Mouse (Mus musculus) limb, embryonic 14.5 days (tissue): ENCODE data around the gene Ripk1. TPM values are rescaled to one million over a fixed set of nuclear protein-coding genes. Genes with fewer than 3 reads are reported as not detected.

Experiments
- ATAC-seq: fragments of 200-750 bp; cut with Nextera tagmentation; 2 replicates; pipeline ENCODE4 v1.8.0; 2017; ENCODE audit warnings: low read depth, moderate number of reproducible peaks, moderate TSS enrichment; ENCODE audit not compliant: low FRiP score
- DNase-seq: peaks from one replicate; pipeline ENCODE4 v3.0.0-alpha.2; 2015; ENCODE audit warnings: low spot score
- H3K27ac ChIP-seq: fragments of 300-500 bp; sonication (generic); replicated peaks from 2 replicates; pipeline ENCODE4 v1.5.1; 2014; ENCODE audit warnings: low read depth, mild to moderate bottlenecking, low read length, moderate library complexity, mixed read lengths
- H3K27me3 ChIP-seq: fragments of 300-500 bp; sonication (generic); 2 replicates; pipeline ENCODE4 v1.6.1; 2014; ENCODE audit warnings: low read length, mixed read lengths; ENCODE audit not compliant: control insufficient read depth, insufficient read depth
- H3K36me3 ChIP-seq: fragments of 300-500 bp; sonication (generic); 2 replicates; pipeline ENCODE4 v1.6.1; 2014; ENCODE audit warnings: mild to moderate bottlenecking, low read length, moderate library complexity, mixed read lengths; ENCODE audit not compliant: control insufficient read depth, insufficient read depth
- H3K4me1 ChIP-seq: fragments of 300-500 bp; sonication (generic); 2 replicates; pipeline ENCODE4 v1.6.1; 2014; ENCODE audit warnings: antibody characterized with exemption, low read length, mixed read lengths; ENCODE audit not compliant: control insufficient read depth, insufficient read depth
- H3K4me2 ChIP-seq: fragments of 300-500 bp; sonication (generic); replicated peaks from 2 replicates; pipeline ENCODE4 v1.6.1; 2014; ENCODE audit warnings: low read depth, mild to moderate bottlenecking, low read length, moderate library complexity; ENCODE audit not compliant: severe bottlenecking
- H3K4me3 ChIP-seq: fragments of 300-500 bp; sonication (generic); replicated peaks from 2 replicates; pipeline ENCODE4 v1.5.1; 2014; ENCODE audit warnings: low read length
- H3K9ac ChIP-seq: fragments of 300-500 bp; sonication (generic); 2 replicates; pipeline ENCODE4 v1.6.1; 2014; ENCODE audit warnings: mild to moderate bottlenecking, low read depth, low read length, moderate library complexity; ENCODE audit not compliant: severe bottlenecking
- H3K9me3 ChIP-seq: fragments of 300-500 bp; sonication (generic); 2 replicates; pipeline ENCODE4 v1.6.1; 2016; ENCODE audit warnings: low read length; ENCODE audit not compliant: control insufficient read depth
- POLR2A ChIP-seq: fragments of 200-500 bp; IDR thresholded peaks from 2 replicates; pipeline ENCODE4 v1.8.0; 2012; ENCODE audit warnings: inconsistent platforms, mild to moderate bottlenecking, moderate library complexity, borderline replicate concordance; ENCODE audit not compliant: insufficient read depth, insufficient read length; ENCODE audit errors: extremely low read depth
- WGBS: fragments of 180-500 bp; shearing (Covaris S2); extraction: QIAGEN DNeasy Blood & Tissue Kit; methylation state at CpG from one replicate; pipeline ENCODE4 v1.1.7; 2014; 5-methylcytosine and 5-hydroxymethylcytosine counted together
- polyA plus RNA-seq, 2 experiments: library from polyadenylated mRNA; depleted of rRNA in 1 of 2; stranded (reverse) in 1 of 2; unstranded in 1 of 2; fragments of >200 nt; fragmentation: Nextera tagmentation in 1 of 2; extraction: Ambion mirVana in 1 of 2; gene quantifications; 2 replicates each; pipeline versions ENCODE4 v1.2.1 to v1.2.3; 2012 to 2014

Ripk1 gene
- polyA plus RNA-seq, 2 experiments, result 10.7 to 17.1 TPM

- TF ChIP-seq POLR2A, result no peak
- ATAC-seq, result no peak
- 84% methylated on average over 3 of the region's 3 CpGs for WGBS
- H3K9ac ChIP-seq, result no peak overlapping the region
- DNase-seq, result no peak
- no peaks in the 10 kb centered on the region for H3K27me3 ChIP-seq
- H3K4me1 ChIP-seq, result no peaks in the 10 kb centered on the region
- no peak overlapping the region for H3K4me3 ChIP-seq
- no peaks in the 10 kb centered on the region for H3K9me3 ChIP-seq
- H3K36me3 ChIP-seq, result peaks cover 49% of the 10 kb centered on the region
- H3K4me2 ChIP-seq, result no peak overlapping the region
- no peak overlapping the region for H3K27ac ChIP-seq
These were observed 52.8 kb downstream of the Ripk1 start for GRCm38 (mm10) chr13:34054983-34055382.

- no peak overlapping the region for H3K27ac ChIP-seq
- no peak for DNase-seq
- 93% methylated on average over 1 of the region's 1 CpGs for WGBS
- peaks cover 48% of the 10 kb centered on the region for H3K36me3 ChIP-seq
- H3K4me3 ChIP-seq, result no peak overlapping the region
- H3K4me1 ChIP-seq, result no peaks in the 10 kb centered on the region
- peak; percentile 41; the same call in 1 of the 2 replicates for ATAC-seq
- H3K4me2 ChIP-seq, result no peak overlapping the region
- H3K9me3 ChIP-seq, result no peaks in the 10 kb centered on the region
- no peak overlapping the region for H3K9ac ChIP-seq
- TF ChIP-seq POLR2A, result no peak
- no peaks in the 10 kb centered on the region for H3K27me3 ChIP-seq
These were observed 55.1 kb downstream of the Ripk1 start for GRCm38 (mm10) chr13:34057252-34057651.

GRCm38 (mm10) chr13:34060061-34060460 is 57.9 kb downstream of the Ripk1 start:
- H3K4me3 ChIP-seq, result no peak overlapping the region
- no peaks in the 10 kb centered on the region for H3K9me3 ChIP-seq
- H3K9ac ChIP-seq, result no peak overlapping the region
- no peaks in the 10 kb centered on the region for H3K4me1 ChIP-seq
- no peaks in the 10 kb centered on the region for H3K27me3 ChIP-seq
- no peak for ATAC-seq
- H3K4me2 ChIP-seq, result no peak overlapping the region
- TF ChIP-seq POLR2A, result no peak
- WGBS, result 89% methylated on average over 9 of the region's 9 CpGs
- H3K27ac ChIP-seq, result no peak overlapping the region
- DNase-seq, result no peak
- H3K36me3 ChIP-seq, result peaks cover 37% of the 10 kb centered on the region

- Histone ChIP-seq H3K4me1 (no peaks in the 10 kb centered on the region), H3K4me2 (no peak overlapping the region), H3K9ac (no peak overlapping the region), H3K27me3 (no peaks in the 10 kb centered on the region), H3K36me3 (peaks cover 33% of the 10 kb centered on the region), H3K27ac (no peak overlapping the region), H3K4me3 (no peak overlapping the region), H3K9me3 (no peaks in the 10 kb centered on the region)
- DNase-seq, result no peak
- ATAC-seq, result no peak
- WGBS, result 86% methylated on average over 10 of the region's 10 CpGs
- no peak for TF ChIP-seq POLR2A
These were observed 60.3 kb downstream of the Ripk1 start for GRCm38 (mm10) chr13:34062466-34062865.

GRCm38 (mm10) chr13:34066351-34066750 is 64.2 kb downstream of the Ripk1 start:
- Histone ChIP-seq H3K9ac (no peak overlapping the region), H3K4me2 (no peak overlapping the region), H3K27ac (no peak overlapping the region), H3K4me1 (no peaks in the 10 kb centered on the region), H3K36me3 (peaks cover 19% of the 10 kb centered on the region), H3K4me3 (no peak overlapping the region), H3K9me3 (no peaks in the 10 kb centered on the region), H3K27me3 (no peaks in the 10 kb centered on the region)
- DNase-seq (no peak), ATAC-seq (no peak)
- WGBS, result 52% methylated on average over 1 of the region's 1 CpGs
- TF ChIP-seq POLR2A, result no peak

- TF ChIP-seq POLR2A, result no peak
- no peaks in the 10 kb centered on the region for H3K27me3 ChIP-seq
- no peak overlapping the region for H3K27ac ChIP-seq
- no peak for ATAC-seq
- DNase-seq, result no peak
- WGBS, result 40% methylated on average over 4 of the region's 4 CpGs
- no peak overlapping the region for H3K4me2 ChIP-seq
- no peak overlapping the region for H3K9ac ChIP-seq
- no peak overlapping the region for H3K4me3 ChIP-seq
- H3K36me3 ChIP-seq, result peaks cover 12% of the 10 kb centered on the region
- no peaks in the 10 kb centered on the region for H3K4me1 ChIP-seq
- no peaks in the 10 kb centered on the region for H3K9me3 ChIP-seq
These were observed 68.1 kb downstream of the Ripk1 start for GRCm38 (mm10) chr13:34070296-34070695.
